Mouse (Mus musculus) liver, adult 2 months (tissue): ENCODE results near the gene Atp5d. TPM values are rescaled to one million over a fixed set of nuclear protein-coding genes. Genes with fewer than 3 reads are reported as not detected.

Source experiments
- DNase-seq: peaks from one replicate; pipeline ENCODE4 v3.0.0-alpha.2; 2011; ENCODE audit warnings: low read depth, low spot score; ENCODE audit errors: extremely low read depth
- H3K27ac ChIP-seq: fragments of 200-500 bp; replicated peaks from 2 replicates; pipeline ENCODE4 v1.5.1; 2012; ENCODE audit warnings: low read depth, mild to moderate bottlenecking, control low read depth, inconsistent platforms, low read length; ENCODE audit not compliant: insufficient read depth
- H3K27me3 ChIP-seq: fragments of 200-500 bp; 2 replicates; pipeline ENCODE4 v1.6.1; 2012; ENCODE audit warnings: mild to moderate bottlenecking, moderate library complexity, low read length, inconsistent platforms; ENCODE audit not compliant: control insufficient read depth, insufficient read depth
- H3K36me3 ChIP-seq: fragments of 200-500 bp; 2 replicates; pipeline ENCODE4 v1.6.1; 2012; ENCODE audit warnings: low read length, inconsistent platforms; ENCODE audit not compliant: control insufficient read depth, insufficient read depth
- H3K4me1 ChIP-seq: fragments of 200-500 bp; 2 replicates; pipeline ENCODE4 v1.6.1; 2011; ENCODE audit warnings: low read length; ENCODE audit not compliant: control insufficient read depth, insufficient read depth
- H3K4me3 ChIP-seq: fragments of 200-500 bp; 2 replicates; pipeline ENCODE4 v1.5.1; 2011; ENCODE audit warnings: low read depth, mild to moderate bottlenecking, control low read depth, low read length, moderate library complexity; ENCODE audit not compliant: insufficient read depth
- H3K79me2 ChIP-seq: fragments of 200-500 bp; 2 replicates; pipeline ENCODE4 v1.6.1; 2012; ENCODE audit warnings: inconsistent platforms, mild to moderate bottlenecking, low read length, moderate library complexity; ENCODE audit not compliant: control insufficient read depth, insufficient read depth
- H3K9ac ChIP-seq: fragments of 200-500 bp; 2 replicates; pipeline ENCODE4 v1.6.1; 2012; ENCODE audit warnings: low read depth, mild to moderate bottlenecking, control low read depth, inconsistent platforms, low read length
- CTCF ChIP-seq: fragments of 200-500 bp; IDR thresholded peaks from 2 replicates; pipeline ENCODE4 v1.5.1; 2011; ENCODE audit warnings: low read depth, low read length, control low read depth
- POLR2A ChIP-seq: fragments of 200-500 bp; IDR thresholded peaks from 2 replicates; pipeline ENCODE4 v1.6.1; 2011; ENCODE audit warnings: low read length, control low read depth; ENCODE audit not compliant: insufficient read depth; ENCODE audit errors: extremely low read depth
- WGBS: fragments of 180-500 bp; shearing (Covaris S2); methylation state at CpG from one replicate; pipeline ENCODE4 v1.1.7; 2018; 5-methylcytosine and 5-hydroxymethylcytosine counted together
- polyA plus RNA-seq: library from polyadenylated mRNA; depleted of rRNA; stranded (reverse); fragments of >200 nt; gene quantifications from 2 replicates; pipeline ENCODE4 v1.2.3, GENCODE M21; 2012
- total RNA-seq: library from RNA; depleted of rRNA; stranded (reverse); fragments of >200 nt; gene quantifications from 2 replicates; pipeline ENCODE4 v1.2.3, GENCODE M21; 2014

Atp5d gene
- total and polyA plus RNA-seq, 2 experiments = 144 to 1,387 TPM

DNA sequence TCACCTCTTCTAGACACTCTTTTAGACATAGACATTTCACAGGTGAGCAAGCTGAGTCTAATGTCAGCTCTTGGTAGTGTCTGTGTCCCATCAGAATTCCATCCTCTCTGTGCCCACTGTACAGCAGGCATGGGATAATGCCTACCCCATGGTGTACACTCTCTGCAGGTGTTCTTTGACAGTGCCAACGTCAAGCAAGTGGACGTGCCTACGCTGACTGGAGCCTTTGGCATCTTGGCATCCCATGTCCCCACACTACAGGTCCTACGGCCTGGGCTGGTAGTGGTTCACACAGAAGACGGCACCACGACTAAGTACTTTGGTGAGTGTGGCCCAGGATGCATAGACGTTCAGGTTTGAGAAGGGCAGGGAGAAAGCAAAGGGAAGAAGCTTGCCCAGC is 5.2 kb downstream of the Atp5d start:
- TF ChIP-seq POLR2A = no peak
- TF ChIP-seq CTCF = no peak
- Histone ChIP-seq H3K36me3 (peaks cover 3% of the 10 kb centered on the region; the same call in 1 of the 2 replicates), H3K4me3 (no peak overlapping the region), H3K27ac (no peak overlapping the region), H3K79me2 (peaks cover 20% of the 10 kb centered on the region), H3K9ac (no peak overlapping the region), H3K27me3 (no peaks in the 10 kb centered on the region), H3K4me1 (peaks cover 27% of the 10 kb centered on the region)
- no peak for DNase-seq
- 86% methylated on average over 7 of the region's 7 CpGs for WGBS

DNA sequence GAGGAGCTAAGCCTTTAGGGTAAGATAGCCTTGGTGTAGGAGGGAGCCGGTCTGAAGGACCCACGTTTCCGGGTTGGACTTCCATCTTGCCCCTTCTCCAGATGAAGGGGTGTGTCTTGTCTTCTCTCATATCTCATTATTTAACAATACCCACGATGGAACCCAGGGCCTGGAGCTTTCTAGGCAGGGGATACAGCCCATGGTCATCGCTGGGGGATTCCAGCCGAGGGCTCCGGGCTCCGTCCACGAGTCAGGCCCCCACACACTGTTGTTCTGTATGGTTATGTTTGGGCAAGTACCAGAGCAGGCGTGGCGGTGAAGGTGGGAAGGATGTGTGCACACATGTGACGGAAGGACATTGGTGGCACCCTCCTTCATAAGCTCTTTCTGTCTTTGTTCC is 5.7 kb downstream of the Atp5d start:
- Histone ChIP-seq H3K36me3 (peaks cover 3% of the 10 kb centered on the region; the same call in 1 of the 2 replicates), H3K79me2 (peaks cover 20% of the 10 kb centered on the region), H3K27me3 (no peaks in the 10 kb centered on the region), H3K4me3 (no peak overlapping the region), H3K9ac (no peak overlapping the region), H3K4me1 (peaks cover 26% of the 10 kb centered on the region), H3K27ac (no peak overlapping the region)
- 93% methylated on average over 12 of the region's 12 CpGs for WGBS
- DNase-seq = no peak
- TF ChIP-seq POLR2A (no peak), CTCF (no peak)

DNA sequence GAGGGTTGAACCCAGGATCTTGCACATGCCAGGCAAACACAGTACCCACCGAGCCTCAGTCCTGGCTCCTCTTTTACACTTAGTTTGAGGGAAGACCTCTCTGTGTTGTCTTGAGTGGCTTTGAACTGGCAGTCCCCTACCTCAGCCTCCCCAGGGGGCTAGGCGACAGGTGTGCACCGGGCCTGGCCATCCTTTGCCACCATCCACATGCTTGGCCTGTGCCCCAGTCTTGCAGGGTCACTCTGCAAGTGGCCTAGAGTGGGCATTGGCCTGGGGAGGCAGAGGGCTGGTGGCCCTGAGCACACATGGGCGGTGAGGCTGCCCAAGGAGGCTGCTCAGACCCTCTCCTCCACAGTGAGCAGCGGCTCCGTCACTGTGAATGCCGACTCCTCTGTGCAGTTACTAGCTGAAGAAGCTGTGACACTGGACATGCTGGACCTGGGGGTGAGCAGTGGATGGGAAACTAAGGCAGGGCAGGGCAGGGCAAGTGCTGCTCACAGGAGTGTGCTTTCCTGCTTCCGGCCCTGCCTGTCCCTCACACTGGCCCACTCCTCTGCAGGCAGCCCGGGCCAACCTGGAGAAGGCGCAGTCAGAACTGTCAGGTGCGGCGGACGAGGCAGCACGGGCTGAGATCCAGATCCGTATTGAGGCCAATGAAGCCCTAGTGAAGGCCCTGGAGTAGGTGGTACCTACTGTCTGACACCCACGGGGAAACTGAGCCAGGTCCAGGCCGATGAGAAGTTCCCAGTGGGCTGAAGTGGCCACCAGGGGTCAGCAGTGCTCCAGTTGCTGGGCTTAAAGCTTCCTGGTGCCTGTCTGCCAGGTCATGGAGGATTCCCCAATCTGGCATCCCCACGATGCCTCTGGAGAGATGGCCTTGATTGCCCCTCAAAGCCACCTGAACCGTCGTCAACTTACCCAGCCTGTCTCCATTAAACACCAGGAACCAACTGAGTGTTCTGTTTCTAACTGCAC is 6.7 kb downstream of the Atp5d start:
- Histone ChIP-seq H3K36me3 (peaks cover 3% of the 10 kb centered on the region; the same call in 1 of the 2 replicates), H3K4me1 (peaks cover 26% of the 10 kb centered on the region), H3K27ac (no peak overlapping the region; the same call in 1 of the 2 replicates), H3K27me3 (no peaks in the 10 kb centered on the region), H3K9ac (no peak overlapping the region), H3K79me2 (peaks cover 26% of the 10 kb centered on the region), H3K4me3 (no peak overlapping the region)
- DNase-seq = peak; percentile 37
- TF ChIP-seq POLR2A (no peak), CTCF (peak; percentile 90)
- WGBS = 74% methylated on average over 20 of the region's 20 CpGs

DNA sequence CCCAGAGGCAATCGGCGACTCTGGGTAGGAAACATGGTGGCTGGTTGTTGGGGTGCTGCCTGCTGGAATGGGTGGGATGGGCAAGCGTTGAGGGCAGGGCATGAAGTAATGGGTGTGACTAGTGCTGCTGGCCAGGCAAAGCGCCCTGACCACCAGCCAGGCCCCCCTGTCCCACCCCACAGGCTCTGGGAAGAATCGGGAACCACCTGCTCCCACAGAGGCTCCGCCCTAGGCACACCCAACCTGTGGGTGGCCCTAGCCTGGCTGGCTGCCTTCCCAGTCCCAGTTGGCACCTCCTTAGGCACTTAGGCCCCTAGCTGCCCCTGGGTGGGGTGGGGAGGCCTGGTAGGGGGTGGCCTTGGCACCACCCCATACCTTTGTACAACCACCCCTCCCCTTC is 7.5 kb downstream of the Atp5d start:
- TF ChIP-seq POLR2A (no peak), CTCF (no peak)
- Histone ChIP-seq H3K9ac (no peak overlapping the region), H3K4me3 (no peak overlapping the region), H3K27ac (no peak overlapping the region; the same call in 1 of the 2 replicates), H3K79me2 (peaks cover 34% of the 10 kb centered on the region), H3K27me3 (no peaks in the 10 kb centered on the region), H3K36me3 (peaks cover 3% of the 10 kb centered on the region; the same call in 1 of the 2 replicates), H3K4me1 (peaks cover 26% of the 10 kb centered on the region)
- 70% methylated on average over 6 of the region's 6 CpGs for WGBS
- no peak for DNase-seq

DNA sequence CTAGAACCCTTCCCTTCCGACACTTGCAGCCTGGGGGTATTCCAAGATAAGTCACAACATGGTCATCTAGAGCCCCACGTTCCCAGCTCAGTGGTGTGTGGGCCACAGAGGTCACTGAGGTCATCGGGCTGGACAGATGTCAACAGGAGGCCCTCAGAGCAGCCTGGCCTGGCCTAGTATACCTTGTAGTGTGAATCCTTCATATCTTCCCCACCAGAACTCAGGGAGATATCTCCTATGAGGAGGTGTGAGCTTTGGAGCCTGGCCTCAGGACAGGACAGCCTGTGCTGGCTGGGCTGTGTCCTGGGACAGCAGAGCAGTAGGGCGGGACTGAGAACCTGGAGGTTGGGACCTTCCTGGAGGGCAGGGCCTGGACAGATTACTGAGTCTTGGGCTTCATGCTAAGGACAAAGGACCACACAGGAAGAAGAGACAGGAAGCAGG is 8.2 kb downstream of the Atp5d start:
- no peak for TF ChIP-seq CTCF
- no peak for TF ChIP-seq POLR2A
- peaks cover 26% of the 10 kb centered on the region for H3K4me1 ChIP-seq
- no peak overlapping the region for H3K4me3 ChIP-seq
- no peaks in the 10 kb centered on the region for H3K27me3 ChIP-seq
- H3K27ac ChIP-seq = peak overlapping the region; percentile 94
- DNase-seq = peak; percentile 76
- peaks cover 3% of the 10 kb centered on the region; the same call in 1 of the 2 replicates for H3K36me3 ChIP-seq
- WGBS = 21% methylated on average over 4 of the region's 4 CpGs
- H3K79me2 ChIP-seq = peaks cover 40% of the 10 kb centered on the region
- H3K9ac ChIP-seq = peak overlapping the region; percentile 36

DNA sequence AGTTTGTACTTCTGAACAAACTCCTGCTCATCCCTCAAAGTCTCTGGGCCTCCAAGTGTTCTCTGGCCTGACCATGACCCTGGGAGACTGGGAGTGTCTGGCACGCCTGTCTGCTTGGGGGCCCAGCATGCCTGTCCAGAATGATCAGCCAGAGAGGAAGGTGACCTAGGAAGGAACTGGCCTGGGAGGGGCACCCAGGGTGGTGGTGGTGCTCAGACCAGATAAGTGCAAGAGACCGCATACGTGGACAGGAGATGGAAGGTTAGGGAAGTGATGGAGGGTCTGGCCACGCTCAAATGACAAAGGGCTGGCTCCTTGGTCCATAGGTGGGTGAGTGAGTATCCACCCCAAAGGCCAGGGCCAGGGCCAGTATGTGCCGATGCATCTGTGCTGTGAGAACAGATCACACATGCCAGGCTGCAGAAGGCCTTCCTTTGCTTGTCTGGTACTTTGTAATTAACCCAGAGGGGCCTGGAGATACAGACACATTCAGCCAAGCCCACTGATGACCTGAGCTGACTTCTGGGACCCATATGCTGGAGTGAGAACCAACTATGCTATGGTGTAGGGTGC is 8.8 kb downstream of the Atp5d start:
- WGBS = 48% methylated on average over 5 of the region's 5 CpGs
- H3K4me1 ChIP-seq = peaks cover 27% of the 10 kb centered on the region
- no peaks in the 10 kb centered on the region for H3K27me3 ChIP-seq

More for the DNA sequence above, 8.8 kb downstream of the Atp5d start:
- Histone ChIP-seq H3K4me3 (peak overlapping the region; percentile 86; the same call in 1 of the 2 replicates), H3K79me2 (peaks cover 43% of the 10 kb centered on the region), H3K36me3 (peaks cover 3% of the 10 kb centered on the region; the same call in 1 of the 2 replicates), H3K27ac (peak overlapping the region; percentile 94), H3K9ac (peak overlapping the region; percentile 90)
- no peak for DNase-seq
- TF ChIP-seq CTCF = no peak
- no peak for TF ChIP-seq POLR2A
